Mouse (Mus musculus) liver, embryonic 14.5 days (tissue): ENCODE measurements at regions not wholly inside any gene's neighbourhood (a gene's known extent, or its start where the extent isn't known, plus 50 kb on each side); places are given as distances from the start of the nearest gene placed in this dataset.

Source experiments
- ATAC-seq: fragments of 200-750 bp; cut with Nextera tagmentation; 2 replicates; pipeline ENCODE4 v1.8.0; 2017; ENCODE audit warnings: moderate number of reproducible peaks, mild to moderate bottlenecking, moderate library complexity; ENCODE audit not compliant: insufficient read depth
- DNase-seq, 3 experiments: peaks; one replicate each; pipeline ENCODE4 v3.0.0-alpha.2; 2012 to 2013; ENCODE audit warnings: low read depth in 3 of 3, low spot score in 3 of 3
- H3K27ac ChIP-seq: fragments of 300-500 bp; sonication (generic); 2 replicates; pipeline ENCODE4 v1.5.1; 2014; ENCODE audit warnings: moderate library complexity, mild to moderate bottlenecking, control low read depth, inconsistent platforms
- H3K27me3 ChIP-seq: fragments of 300-500 bp; sonication (generic); 2 replicates; pipeline ENCODE4 v1.6.1; 2014; ENCODE audit warnings: mild to moderate bottlenecking, low read length, moderate library complexity; ENCODE audit not compliant: control insufficient read depth, insufficient read depth
- H3K36me3 ChIP-seq: fragments of 300-500 bp; sonication (generic); replicated peaks from 2 replicates; pipeline ENCODE4 v1.6.1; 2014; ENCODE audit warnings: low read depth; ENCODE audit not compliant: control insufficient read depth, insufficient read depth
- H3K4me1 ChIP-seq, 2 experiments: fragments of 200-500 bp in 1 of 2; fragments of 300-500 bp in 1 of 2; sonication (generic) in 1 of 2; replicated peaks; 2 replicates each; pipeline ENCODE4 v1.6.1; 2012 to 2014; ENCODE audit warnings: antibody characterized with exemption in 1 of 2, inconsistent platforms in 1 of 2, low read length in 1 of 2; ENCODE audit not compliant: control insufficient read depth in 2 of 2, insufficient read depth in 2 of 2
- H3K4me2 ChIP-seq: fragments of 300-500 bp; sonication (generic); 2 replicates; pipeline ENCODE4 v1.6.1; 2014; ENCODE audit warnings: low read depth, mild to moderate bottlenecking, control low read depth, moderate library complexity
- H3K4me3 ChIP-seq, 2 experiments: fragments of 200-500 bp in 1 of 2; fragments of 300-500 bp in 1 of 2; sonication (generic) in 1 of 2; 2 replicates each; pipeline ENCODE4 v1.5.1; 2012 to 2014; ENCODE audit warnings: low read depth in 2 of 2, low read length in 2 of 2, mild to moderate bottlenecking in 2 of 2, control low read depth in 1 of 2, inconsistent platforms in 1 of 2, moderate library complexity in 1 of 2; ENCODE audit not compliant: insufficient read depth in 1 of 2
- H3K9ac ChIP-seq: fragments of 300-500 bp; sonication (generic); replicated peaks from 2 replicates; pipeline ENCODE4 v1.6.1; 2014; ENCODE audit warnings: mild to moderate bottlenecking, control low read depth, moderate library complexity
- H3K9me3 ChIP-seq: fragments of 300-500 bp; sonication (generic); 2 replicates; pipeline ENCODE4 v1.6.1; 2016; ENCODE audit warnings: low read length, mixed read lengths; ENCODE audit not compliant: control insufficient read depth
- CTCF ChIP-seq: IDR thresholded peaks from 2 replicates; pipeline ENCODE4 v1.5.1; 2016; ENCODE audit warnings: antibody characterized with exemption, low read depth, control low read depth
- EP300 ChIP-seq: IDR thresholded peaks from 2 replicates; pipeline ENCODE4 v1.6.1; 2016; ENCODE audit warnings: antibody characterized with exemption, low read depth
- WGBS: fragments of 180-500 bp; shearing (Covaris S2); extraction: QIAGEN DNeasy Blood & Tissue Kit; methylation state at CpG from one replicate; pipeline ENCODE4 v1.1.7; 2014; ENCODE audit not compliant: insufficient replicate concordance; 5-methylcytosine and 5-hydroxymethylcytosine counted together

DNA sequence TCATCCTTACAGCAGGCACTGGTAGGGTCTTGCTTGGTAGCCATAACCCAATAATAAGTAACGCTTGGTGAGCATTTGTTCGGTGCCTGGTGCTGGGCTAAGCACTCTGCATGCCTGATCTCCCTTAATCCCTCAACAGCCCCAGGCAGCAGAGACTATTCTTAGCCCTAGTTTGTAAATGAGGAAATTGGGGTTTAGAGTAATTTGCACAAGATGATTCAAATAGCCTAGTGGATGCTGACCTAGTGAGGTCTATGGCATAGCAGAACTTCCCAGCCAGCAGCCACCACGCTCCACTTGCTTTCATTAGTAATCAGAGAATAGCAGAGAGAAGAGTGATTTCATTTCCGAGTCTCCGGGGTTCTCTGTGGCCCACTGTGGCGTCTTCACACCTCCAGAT is 622.2 kb downstream of the Ets1 start:
- no peak overlapping the region for H3K27ac ChIP-seq
- no peak overlapping the region for H3K4me2 ChIP-seq
- H3K27me3 ChIP-seq, result no peaks in the 10 kb centered on the region
- H3K9ac ChIP-seq, result no peak overlapping the region
- DNase-seq (no peak), ATAC-seq (no peak)
- H3K36me3 ChIP-seq, result no peaks in the 10 kb centered on the region
- 48% methylated on average over 6 of the region's 6 CpGs for WGBS
- H3K9me3 ChIP-seq, result no peaks in the 10 kb centered on the region
- no peak for TF ChIP-seq EP300
- no peak for TF ChIP-seq CTCF
- no peak overlapping the region for H3K4me3 ChIP-seq
- no peaks in the 10 kb centered on the region for H3K4me1 ChIP-seq

DNA sequence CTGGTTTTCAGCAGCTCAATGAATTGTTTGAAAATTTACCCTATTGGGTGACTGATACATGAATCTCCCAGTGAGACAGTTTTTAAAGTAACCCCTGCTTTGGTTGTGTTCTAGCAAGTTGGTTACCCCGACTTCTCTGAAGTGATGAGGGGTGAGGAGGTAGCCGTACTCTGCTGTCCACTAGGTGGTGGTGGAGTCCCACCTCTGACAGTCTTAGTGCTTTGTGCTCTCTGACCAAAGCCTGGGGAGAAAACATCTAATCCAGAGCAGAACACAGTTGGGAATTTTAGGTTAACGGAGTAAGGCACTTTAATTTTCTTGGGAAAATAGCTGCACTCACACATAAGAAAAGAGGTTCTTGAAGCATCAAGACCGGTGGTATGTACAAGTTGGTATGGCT is 624.1 kb downstream of the Ets1 start:
- Histone ChIP-seq H3K9me3 (no peaks in the 10 kb centered on the region), H3K9ac (no peak overlapping the region), H3K36me3 (no peaks in the 10 kb centered on the region), H3K4me1 (no peaks in the 10 kb centered on the region), H3K27ac (no peak overlapping the region), H3K27me3 (no peaks in the 10 kb centered on the region), H3K4me3 (no peak overlapping the region), H3K4me2 (no peak overlapping the region)
- no peak for TF ChIP-seq EP300
- TF ChIP-seq CTCF, result peak; percentile 49
- 29% methylated on average over 4 of the region's 4 CpGs for WGBS
- ATAC-seq (no peak), DNase-seq (no peak)

DNA sequence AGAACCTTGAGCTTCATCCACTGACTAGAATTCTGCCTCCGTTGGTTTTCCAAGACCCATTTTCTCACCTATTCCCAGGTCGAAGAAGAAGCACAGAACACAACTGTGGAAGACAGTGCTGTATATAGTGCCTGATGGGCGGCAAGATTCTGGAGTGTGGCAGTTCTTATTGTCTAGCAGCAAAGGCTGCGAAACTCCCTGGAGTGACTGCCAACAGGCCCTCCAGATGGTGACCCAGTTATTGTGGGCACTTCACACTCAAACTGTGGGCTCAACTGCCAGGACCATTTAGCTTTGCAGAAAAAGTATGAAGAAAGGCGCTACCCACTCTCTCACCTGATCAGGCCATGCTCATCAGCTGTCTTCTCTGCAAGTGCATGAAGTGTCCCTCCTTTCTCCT is 653.4 kb downstream of the Ets1 start:
- Histone ChIP-seq H3K4me3 (no peak overlapping the region), H3K4me2 (no peak overlapping the region), H3K4me1 (no peaks in the 10 kb centered on the region), H3K27me3 (no peaks in the 10 kb centered on the region), H3K36me3 (no peaks in the 10 kb centered on the region), H3K9ac (no peak overlapping the region), H3K27ac (no peak overlapping the region), H3K9me3 (no peaks in the 10 kb centered on the region)
- TF ChIP-seq EP300, result no peak
- no peak for TF ChIP-seq CTCF
- WGBS, result 52% methylated on average over 5 of the region's 5 CpGs
- DNase-seq (no peak), ATAC-seq (no peak)

DNA sequence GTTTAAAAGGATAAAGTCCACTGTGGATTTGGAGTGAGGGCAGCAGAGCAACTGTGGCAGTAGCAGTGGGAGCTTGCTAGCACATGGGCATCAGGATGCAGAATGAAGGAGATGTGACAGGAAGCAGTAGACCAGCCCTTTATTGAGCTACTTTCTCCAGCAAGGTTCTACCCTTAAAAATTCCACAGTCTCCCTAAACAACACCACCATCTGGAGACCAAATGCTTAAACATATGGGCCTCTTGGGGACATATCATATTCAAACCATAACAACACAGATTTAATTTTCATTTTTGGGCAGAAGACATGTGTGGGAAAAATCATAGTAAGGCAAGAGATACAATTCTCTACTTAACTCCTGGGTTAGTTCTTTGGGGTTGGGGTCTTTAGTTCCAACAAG is 656.1 kb downstream of the Ets1 start:
- H3K9me3 ChIP-seq, result no peaks in the 10 kb centered on the region
- no peak overlapping the region for H3K4me2 ChIP-seq
- no peaks in the 10 kb centered on the region for H3K27me3 ChIP-seq
- H3K4me1 ChIP-seq, result no peaks in the 10 kb centered on the region
- H3K9ac ChIP-seq, result no peak overlapping the region
- H3K4me3 ChIP-seq, result no peak overlapping the region
- H3K36me3 ChIP-seq, result no peaks in the 10 kb centered on the region
- no peak for DNase-seq
- no peak for ATAC-seq
- no peak for TF ChIP-seq CTCF
- TF ChIP-seq EP300, result no peak
- H3K27ac ChIP-seq, result no peak overlapping the region

DNA sequence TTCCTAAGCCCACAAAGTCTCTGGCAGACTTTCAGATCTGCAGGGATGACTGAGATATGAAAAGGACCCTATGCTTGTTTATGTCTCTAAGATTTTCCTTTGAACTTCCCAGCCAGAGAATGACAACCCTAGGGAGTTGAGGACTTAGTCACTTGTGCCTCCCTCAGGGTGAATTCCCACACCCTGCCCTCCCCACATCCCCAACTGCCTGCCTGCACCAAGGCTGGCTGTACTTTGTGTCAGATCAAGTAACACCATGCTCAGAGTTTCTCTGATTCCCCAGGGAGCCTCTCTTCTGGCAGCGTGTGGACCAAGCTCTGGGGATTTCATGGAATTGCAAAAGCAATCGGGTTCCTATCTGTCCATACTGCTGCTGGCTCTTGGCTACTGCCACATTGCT is 659.9 kb downstream of the Ets1 start:
- DNase-seq (no peak), ATAC-seq (no peak)
- no peaks in the 10 kb centered on the region for H3K27me3 ChIP-seq
- TF ChIP-seq CTCF, result no peak
- TF ChIP-seq EP300, result no peak
- H3K36me3 ChIP-seq, result no peaks in the 10 kb centered on the region
- no peaks in the 10 kb centered on the region for H3K4me1 ChIP-seq
- H3K9ac ChIP-seq, result no peak overlapping the region
- H3K4me2 ChIP-seq, result no peak overlapping the region
- H3K9me3 ChIP-seq, result no peaks in the 10 kb centered on the region
- no peak overlapping the region for H3K27ac ChIP-seq
- WGBS, result 14% methylated on average over 2 of the region's 2 CpGs
- no peak overlapping the region for H3K4me3 ChIP-seq
